Mouse (Mus musculus): ENCODE results near the gene Dcbld2.

The Dcbld2 gene

DNA sequence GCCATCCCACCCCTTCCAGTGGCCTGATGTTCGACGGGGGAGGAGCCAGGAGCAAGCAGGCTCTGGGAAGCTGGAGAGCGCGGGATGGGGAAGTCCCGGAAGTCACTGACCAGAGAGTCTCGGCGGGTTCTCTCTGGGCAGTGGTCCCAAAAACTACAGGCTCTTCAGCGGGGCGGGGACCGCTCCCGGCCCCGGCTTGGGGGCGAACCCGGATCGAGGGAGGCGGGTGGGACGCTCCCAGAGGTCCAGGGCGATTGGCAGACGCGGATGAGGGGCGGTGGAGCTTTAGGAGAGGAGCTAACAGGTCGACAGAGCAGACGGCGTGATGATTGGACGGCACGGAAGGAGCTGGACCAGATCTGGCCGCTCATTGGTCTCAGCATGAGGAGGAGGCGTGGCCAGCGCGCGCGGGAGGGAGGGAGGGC is at the start of gene Dcbld2:
TSS of gene Dcbld2 (plus strand) at position 382 of the 425 bp plus-strand sequence.
- peak; percentile 100 for DNase-seq (ENCODE audit: inconsistent ontology term)

DNA sequence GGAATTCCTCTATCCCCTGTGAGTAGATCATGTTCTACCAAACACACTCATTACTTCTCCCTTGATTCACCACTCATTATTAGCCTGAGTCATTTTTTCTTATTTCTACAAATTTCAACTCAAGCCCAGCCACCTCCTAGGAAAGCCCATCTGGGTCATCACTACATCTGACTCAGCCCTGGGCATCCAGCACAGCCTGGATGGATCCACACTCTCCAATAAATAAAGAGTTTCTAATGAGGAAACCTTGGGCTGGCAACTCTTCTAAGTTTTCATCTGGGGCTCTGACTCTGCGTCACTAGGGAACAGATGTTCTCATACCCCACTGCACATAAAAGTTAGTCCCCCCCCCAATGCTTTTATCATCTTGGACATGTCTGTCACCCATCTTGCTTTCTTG is 31.1 kb upstream of the Dcbld2 start:
- DNase-seq (ENCODE audit: inconsistent ontology term) = peak; percentile 52

DNA sequence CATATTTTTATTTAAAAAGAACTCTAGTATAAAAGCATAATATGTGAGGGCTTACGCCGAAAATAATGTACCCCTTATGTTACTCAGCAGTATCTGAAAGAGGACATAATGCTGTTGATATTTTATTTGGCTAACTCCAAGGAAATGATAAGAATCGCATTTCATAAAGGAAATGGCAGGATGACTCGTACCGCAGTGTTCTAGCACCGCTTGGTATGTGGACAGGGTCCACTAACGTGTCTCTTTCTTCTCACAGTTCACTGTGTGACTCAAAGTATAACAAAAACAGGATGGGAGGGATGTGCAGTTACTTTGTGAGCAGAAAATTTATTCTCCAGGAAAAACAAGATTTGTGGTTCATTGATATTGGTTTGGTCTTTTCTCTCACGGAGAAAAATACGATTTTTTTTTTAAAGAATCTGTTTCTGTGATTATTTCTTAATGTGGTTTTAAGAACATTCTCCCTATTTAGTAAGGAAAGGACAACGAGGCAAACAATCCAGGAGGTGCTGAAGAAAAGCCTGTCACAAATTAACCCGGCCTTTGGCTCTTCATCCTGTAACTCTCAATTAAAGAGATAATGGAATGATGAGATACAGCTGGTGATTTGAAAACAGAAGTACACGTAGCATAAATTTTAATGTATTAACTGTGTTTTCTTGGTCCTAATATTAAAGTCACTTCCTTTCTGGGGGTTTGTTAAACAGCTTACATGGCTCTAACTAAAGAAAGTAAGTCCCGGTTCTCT is 30.3 kb upstream of the Dcbld2 start:
- DNase-seq (ENCODE audit: inconsistent ontology term) = peak; percentile 39

DNA sequence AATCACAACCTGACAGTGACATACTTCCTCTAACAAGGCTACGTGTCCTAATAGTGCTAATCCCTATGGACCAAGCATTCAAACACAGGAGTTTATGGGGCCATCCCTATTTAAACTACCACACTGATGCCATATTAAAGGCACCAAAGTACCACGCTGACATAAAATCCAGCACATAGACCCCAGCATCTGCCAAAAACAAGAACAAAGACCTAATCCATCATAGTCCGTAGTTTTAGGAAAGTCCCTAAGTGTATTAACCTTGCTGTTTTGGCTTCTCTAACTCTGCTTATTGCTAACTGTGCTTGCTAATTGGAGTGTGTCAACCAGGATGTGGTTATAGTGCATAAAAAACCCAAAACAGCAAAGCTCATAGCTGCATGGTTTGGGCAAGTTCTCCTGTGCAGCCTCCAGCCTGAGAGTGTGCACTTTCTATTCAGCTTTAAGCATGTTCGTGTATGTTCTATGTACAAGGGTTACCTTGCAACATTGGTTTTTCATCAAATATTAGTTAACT is 21.9 kb upstream of the Dcbld2 start:
- no peak for DNase-seq (ENCODE audit: inconsistent ontology term)

DNA sequence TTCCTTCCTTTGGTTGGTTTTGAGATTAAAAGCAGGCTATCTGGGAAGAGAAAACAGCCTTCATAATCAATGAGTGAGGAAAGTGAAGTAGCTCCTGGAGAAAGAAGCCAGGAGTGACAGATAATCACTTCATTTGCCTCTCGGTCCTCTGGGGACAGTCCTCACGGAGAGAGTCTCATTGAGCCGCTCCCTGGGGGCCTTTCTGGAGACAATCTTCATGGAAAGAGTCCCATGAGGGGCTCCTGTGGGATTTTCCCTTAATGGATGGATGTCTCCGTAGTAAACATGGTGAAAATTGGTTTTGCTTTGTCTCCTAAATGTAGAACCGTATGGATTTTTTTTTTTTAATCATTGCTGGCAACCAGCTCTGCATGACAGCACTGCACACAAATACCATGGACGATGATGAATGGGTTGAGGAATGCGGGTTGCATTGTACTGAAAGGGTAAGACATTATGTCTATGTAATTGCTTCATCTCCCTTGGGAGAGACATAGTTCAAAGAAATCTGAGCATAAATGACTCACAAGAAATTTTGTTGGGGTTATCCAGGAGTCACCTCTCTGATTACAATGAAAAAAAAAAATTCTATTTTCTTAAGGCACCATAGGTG is 19.0 kb upstream of the Dcbld2 start:
- DNase-seq (ENCODE audit: inconsistent ontology term) = peak; percentile 88

DNA sequence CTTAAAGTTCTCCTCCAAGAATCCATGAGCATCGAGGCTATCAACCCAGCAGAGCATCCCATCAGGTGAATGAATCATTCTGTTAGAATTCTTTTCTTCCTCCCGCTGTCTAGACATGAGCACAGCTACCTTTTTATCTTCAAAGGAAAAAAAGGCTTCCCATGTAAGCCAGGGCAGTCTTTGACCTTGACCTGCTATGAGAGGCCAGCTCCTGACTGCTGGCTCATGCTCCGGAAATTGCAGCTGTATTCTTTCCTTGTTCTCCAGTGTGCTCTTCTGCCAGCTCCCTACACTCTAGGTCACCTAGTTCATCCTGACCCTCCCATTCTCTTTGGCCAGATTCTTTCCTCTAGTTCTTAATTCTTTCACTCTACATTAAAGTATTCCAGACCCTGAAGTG is 15.2 kb upstream of the Dcbld2 start:
- no peak for DNase-seq (ENCODE audit: inconsistent ontology term)

DNA sequence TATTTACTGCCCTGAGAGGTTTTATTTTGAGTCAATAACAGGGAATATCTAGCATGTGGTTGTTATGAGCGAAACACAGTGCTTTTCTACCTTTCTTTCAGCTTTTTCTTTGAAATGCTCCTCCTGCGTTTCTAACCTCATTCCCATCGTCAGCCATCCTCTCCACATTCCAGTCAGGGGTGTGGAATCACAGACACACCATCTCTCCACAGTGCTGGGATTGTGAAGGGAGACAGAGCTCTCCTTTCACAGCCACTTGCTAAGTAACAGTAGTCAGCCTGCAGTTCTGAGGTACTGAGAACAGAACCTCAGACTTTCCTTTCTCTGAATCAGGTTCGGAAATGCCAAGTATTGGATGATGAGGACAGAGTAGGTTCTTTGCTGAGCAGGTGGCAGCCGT is 14.1 kb upstream of the Dcbld2 start:
- no peak for DNase-seq (ENCODE audit: inconsistent ontology term)

DNA sequence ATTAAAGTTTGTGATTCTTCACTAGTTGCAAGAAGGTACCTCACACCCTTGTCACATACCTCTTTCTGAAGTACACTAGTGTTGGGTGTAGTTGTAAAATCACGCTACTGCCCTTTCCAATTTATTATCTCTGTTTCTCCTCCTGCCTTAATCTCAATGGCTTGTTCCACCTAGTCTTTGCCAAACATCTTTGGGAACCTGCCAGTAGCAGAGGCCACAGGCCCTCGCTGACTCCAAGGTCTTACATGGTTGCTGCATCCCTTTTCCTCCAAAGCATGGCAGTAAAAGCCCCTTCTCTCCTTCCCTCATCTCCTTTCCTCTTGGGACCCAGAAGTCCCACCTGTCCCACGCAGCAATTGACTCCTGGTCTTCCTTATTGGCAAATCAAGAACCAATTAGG is 9.6 kb upstream of the Dcbld2 start:
- no peak for DNase-seq (ENCODE audit: inconsistent ontology term)

DNA sequence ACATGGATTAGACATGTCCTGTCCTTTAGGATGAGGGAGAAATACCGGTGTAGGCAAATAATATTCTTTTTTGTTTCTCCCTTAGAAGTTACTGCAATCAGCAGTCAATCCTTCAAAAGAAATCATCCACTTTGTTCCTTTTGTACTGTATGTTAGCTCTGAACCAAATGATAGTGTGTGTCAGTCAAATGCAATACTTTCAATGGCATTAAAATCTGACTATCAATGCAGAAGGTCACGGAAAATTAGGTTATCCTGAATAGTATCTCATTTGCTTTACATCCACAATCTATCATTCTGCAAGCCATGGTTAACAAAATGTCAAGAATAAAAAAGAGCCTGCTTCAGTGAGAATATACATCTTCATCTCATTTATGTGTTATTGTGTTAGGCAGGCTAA is 7.2 kb upstream of the Dcbld2 start:
- DNase-seq (ENCODE audit: inconsistent ontology term) = no peak

DNA sequence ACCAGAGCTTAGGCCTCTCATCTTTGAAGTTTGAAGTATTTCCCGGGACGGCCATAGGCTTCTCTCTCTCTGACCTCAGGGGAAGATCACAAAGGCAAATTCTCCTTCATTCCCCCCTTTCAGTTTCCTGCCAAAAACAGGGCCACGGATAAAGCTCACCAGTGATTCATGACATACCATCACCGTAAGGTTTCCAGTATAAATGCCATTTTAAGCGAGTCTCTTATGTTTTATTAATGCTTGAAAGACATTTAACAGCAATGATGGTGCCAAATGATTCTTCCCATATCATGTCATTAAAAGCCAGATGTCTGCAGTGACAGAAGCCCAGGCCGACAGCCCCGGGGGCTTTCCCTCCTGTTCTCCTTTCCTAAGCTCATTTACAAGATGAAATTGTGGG is 3.6 kb upstream of the Dcbld2 start:
- no peak for DNase-seq (ENCODE audit: inconsistent ontology term)

DNA sequence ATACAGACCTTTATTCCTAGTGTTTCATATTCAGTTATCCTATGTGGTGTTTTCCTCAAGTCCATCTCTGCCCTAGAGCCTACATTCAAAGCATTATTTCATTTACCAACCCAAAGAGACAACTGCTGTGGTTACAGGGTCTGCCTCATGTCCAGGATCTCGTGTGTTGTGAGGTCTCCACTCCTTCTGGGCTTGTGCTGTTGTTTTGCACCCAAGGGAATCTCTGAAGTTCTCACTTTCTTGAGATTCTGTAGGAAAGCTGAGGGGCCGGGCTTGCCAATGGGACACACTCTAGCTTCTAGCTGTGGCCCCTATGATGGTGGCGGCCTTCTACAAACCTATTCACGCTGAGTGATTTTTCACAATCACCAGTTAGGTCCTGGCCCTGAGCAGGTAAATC is 3.0 kb upstream of the Dcbld2 start:
- DNase-seq (ENCODE audit: inconsistent ontology term) = no peak

DNA sequence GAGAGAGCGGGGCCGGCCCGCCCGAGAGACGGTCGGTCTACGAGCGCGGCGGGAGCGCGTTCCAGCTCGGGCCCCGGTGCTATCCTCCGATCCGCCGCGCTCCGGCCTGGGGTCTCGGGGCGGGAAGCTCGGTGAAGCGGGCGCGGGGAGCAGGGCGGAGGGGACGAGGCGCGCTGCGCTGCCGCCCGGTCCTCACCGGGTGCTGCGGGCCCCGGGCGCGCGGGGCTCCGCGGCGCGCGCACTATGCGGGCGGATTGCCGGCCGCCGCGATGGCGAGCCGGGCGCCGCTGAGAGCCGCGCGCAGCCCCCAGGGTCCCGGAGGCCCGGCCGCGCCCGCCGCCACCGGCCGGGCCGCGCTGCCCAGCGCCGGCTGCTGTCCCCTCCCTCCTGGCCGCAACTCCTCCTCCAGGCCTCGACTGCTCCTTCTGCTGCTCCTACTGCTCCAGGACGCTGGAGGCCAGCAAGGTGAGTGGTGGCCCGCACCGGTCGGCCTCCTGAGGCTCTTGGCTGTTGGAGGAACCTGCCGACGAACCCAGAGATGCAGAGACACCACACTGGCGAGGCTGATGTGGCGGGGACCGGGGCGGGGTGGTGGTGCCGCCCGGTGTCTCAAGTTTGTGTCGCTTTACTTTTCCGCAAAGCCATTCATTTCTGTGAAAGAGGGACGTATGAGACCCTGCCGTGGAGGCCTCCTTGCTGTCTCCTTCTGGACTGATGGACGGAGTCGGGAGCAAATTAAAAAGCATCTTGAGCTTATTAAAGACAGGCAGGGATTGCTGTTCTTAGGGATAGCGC is 441 bp downstream of the Dcbld2 start:
- peak; percentile 36 for DNase-seq (ENCODE audit: inconsistent ontology term)

DNA sequence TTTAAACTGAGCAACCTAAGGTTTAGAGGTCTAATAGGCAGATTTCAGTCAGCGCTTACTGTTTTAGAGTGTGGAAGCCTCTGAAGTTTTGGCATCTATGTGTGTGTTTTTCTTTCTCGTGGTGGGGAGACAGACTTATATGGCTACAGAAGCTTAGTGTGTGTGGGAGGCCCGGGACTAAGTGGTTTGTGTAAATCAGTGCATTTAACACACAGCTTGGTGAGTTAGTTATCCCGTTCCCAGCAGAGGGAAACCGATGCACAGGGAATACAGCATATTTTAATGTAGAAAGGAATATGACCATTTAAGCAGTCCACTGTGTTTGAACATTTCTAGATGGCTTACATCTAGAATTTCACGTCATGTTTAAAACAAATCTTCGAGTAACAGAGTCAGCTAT is 1.6 kb downstream of the Dcbld2 start:
- no peak for DNase-seq (ENCODE audit: inconsistent ontology term)

DNA sequence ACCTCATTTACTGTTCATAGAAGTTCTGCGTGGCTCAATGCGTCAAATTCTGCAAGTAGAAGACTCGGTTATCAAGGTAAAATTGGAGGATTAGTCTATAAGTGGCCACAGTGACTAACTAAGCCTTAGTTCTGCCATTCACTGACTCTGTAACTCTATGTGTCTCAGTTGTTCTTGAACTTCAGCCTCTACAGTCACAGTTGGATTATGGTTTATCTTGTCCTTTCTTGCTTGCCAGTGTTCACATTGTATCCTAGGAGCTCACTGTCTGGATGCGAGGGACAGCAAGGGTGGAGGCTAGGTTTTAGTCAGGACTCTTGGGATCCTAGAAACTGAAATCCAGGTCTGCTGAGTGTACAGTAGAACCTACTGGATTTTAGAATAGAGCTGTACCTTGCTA is 6.6 kb downstream of the Dcbld2 start:
- no peak for DNase-seq (ENCODE audit: inconsistent ontology term)

DNA sequence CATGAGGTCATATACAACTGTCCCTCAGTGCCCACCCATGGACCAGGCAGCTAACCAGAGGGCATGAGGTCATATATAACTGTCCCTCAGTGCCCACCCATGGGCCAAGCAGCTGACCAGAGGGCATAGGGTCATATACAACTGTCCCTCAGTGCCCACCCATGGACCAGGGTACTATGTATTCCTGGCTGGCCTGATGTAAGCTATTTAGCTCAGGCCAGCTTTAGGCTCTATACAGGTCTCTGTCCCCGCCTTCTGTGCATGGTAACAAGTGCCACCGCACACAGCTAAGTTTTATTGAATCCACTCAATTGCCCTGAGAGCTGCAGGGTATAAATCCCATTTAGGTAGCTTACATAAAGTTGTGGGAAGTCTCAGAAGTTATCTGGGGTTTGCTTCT is 7.3 kb downstream of the Dcbld2 start:
- no peak for DNase-seq (ENCODE audit: inconsistent ontology term)

DNA sequence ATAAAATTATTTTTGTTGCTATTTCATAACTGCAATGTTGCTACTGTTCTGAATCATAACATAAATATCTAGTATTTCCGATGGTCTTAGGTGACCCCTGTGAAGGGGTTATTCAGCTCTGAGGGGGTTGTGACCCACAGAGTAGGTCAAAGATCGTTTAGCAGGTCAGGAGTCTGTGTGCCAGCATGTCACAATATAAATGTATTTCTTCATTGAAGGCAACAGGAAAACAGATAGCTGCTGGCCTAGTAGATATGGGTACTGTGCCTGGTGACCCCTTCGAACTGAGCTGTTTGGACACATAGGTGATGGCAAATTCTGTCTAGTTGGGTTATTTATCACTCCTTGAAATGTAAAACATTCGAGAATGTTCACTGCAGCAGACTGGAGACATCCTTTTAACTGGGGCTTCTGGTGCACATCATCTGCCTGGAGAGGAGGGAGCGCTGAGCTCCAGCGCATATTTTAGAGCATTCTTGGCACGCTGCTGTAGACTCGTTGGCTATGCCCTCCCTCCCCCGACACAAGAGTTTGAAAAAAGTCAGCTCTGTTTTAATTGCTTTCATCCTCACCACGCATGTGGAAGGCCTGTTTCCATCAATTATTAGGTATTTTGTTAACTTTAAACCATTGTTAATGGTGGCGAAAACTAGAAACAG is 13.6 kb downstream of the Dcbld2 start:
- DNase-seq (ENCODE audit: inconsistent ontology term) = peak; percentile 85

DNA sequence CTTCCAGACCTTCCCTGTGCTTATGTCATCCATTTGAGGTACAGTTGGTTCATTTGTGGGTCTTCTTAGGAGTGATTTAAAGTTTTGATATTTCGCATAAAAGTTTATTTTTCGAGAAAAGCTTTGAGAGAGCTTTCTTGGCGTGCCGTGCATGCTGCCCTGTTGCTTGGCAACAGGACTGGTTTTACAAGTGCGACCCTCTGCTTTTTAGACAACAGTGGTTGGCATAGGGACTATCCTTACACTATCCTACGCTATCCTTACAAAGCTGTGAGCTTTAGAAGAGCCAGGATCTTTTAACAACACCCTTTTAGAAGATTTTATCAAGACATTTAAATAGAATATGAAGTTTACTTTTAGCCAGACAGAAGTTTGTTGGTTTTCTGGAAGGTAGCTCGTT is 22.0 kb downstream of the Dcbld2 start:
- no peak for DNase-seq (ENCODE audit: inconsistent ontology term)

DNA sequence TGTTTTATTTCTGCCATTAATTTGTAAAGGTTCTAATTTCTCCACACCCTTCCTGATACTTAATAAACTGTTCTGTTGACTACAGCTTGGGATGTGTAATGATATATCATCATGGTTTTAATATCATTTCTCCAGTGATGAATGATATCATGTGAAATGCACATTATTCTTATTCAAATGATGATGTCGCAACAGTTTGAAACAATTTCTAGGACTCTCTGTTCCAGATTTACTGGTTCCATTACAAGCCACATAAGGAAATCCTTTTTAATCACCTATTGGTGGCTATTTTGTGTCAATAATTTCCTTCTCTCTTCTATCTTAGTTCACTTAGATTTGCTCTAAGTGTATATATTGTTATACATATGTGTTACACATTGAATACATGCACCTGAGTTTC is 24.1 kb downstream of the Dcbld2 start:
- no peak for DNase-seq (ENCODE audit: inconsistent ontology term)

DNA sequence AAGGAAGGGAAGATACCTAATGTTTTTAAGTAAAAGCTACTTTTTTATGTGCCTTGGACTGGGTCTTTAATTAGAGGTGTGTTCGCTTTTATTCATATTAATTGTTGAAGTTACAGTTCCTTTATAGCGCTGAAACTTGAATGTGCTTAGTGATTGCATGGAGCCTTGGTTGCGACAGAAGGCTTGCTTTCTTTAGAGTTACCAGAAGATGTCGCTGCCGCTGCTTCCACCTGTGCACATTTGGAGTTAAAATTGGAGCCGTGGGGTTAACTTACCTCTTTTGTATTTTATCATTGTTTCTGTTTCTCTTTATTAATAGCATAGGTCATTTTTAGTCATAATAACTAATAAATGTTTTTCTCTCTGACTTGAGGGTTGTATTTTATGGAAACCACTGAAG is 36.5 kb downstream of the Dcbld2 start:
- DNase-seq (ENCODE audit: inconsistent ontology term) = no peak

DNA sequence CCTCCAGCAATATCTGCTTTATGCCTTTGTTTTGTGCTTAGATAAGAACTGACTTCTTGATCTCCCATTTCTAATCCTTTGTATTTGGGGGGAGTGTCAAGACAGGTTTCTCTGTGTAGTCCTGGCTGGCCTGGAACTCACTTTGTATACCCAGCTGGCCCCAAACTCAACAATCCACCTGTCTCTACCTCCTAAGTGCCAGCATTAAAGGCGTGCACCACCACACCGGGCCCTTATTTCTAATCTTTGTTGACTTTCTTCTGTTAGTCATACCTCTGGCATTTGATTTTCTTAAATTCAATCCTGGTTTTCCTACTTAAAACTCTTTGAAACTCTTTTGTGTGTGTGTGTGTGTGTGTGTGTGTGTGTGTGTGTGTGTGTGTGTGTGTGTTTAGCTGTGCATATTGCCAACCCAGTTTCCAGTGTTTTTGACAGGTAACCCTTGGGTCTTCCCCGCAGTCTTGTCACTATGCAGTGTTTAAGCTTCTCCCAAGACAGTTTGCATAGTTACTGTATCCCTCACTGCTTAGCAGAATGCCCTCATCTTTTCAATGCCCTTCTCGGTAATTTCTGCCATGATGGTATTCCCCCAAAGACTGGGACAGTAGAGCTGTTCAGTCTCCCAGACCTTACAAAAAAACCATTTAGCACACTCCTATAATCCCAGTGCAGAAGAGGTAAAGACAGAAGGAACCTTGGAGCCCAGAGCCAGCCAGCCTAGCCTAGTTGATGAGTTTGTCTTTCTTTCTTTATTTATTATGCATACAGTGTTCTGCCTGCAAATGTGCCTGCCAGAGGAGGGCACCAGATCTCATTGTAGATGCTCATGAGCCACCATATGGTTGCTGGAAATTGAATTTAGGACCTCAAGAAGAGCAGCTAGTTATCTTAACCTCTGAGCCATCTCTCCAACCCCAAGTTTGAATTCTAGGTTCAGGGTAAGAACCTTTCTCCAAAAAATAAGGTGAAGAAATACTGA is 38.3 kb downstream of the Dcbld2 start:
- no peak for DNase-seq (ENCODE audit: inconsistent ontology term)

DNA sequence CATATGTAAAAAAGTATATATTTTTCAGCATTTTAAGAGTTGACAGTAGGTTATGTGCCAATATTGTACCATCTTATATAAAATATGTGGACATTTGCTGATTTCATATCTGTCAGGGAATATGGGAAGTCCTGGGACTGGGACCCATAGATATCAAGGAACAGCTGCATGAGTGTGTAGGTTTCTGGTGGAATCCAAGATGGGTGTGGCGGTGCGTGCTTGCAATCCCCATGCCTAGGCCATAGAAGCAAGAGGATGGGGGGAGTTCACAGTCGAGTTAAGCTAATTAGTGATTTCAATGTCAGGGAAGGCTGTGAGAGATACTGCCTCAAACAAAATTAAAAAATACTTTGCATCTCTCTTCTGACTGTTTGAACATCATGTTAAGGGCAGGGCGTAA is 40.8 kb downstream of the Dcbld2 start:
- DNase-seq (ENCODE audit: inconsistent ontology term) = no peak

Measured in Muller cell, postnatal 12 days (primary cell).